Mouse (Mus musculus) urinary bladder, adult 2 months (tissue): ENCODE measurements at regions not wholly inside any gene's neighbourhood (a gene's known extent, or its start where the extent isn't known, plus 50 kb on each side); places are given as distances from the start of the nearest gene placed in this dataset.
"Not testable (repeated sequence)": the region's sequence is repeated elsewhere in the genome, so short reads cannot be mapped to it uniquely, and the experiment has no call there.

Experiments
- DNase-seq: peaks from one replicate; pipeline ENCODE4 v3.0.0; 2022; ENCODE audit warnings: low spot score

- DNase-seq, result peak; percentile 70
Observed at GRCm38 (mm10) chr9:116426269-116426999, 251.3 kb upstream of the Tgfbr2 start.

GRCm38 (mm10) chr9:116425400-116425799, 250.2 kb upstream of the Tgfbr2 start:
- not testable (repeated sequence) for DNase-seq

GRCm38 (mm10) chr9:116415021-116415420, 239.9 kb upstream of the Tgfbr2 start:
- no peak for DNase-seq

GRCm38 (mm10) chr9:116411067-116411466, 235.9 kb upstream of the Tgfbr2 start:
- no peak for DNase-seq

- no peak for DNase-seq
Observed at GRCm38 (mm10) chr9:116410461-116410860, 235.3 kb upstream of the Tgfbr2 start.

GRCm38 (mm10) chr9:116408116-116408515, 233.0 kb upstream of the Tgfbr2 start:
- DNase-seq, result no peak

- DNase-seq, result no peak
Observed at GRCm38 (mm10) chr9:116405051-116405450, 229.9 kb upstream of the Tgfbr2 start.

GRCm38 (mm10) chr9:116401821-116402220, 226.7 kb upstream of the Tgfbr2 start:
- no peak for DNase-seq

- no peak for DNase-seq
Observed at GRCm38 (mm10) chr9:116400270-116400669, 225.1 kb upstream of the Tgfbr2 start.

GRCm38 (mm10) chr9:116399296-116399695, 224.1 kb upstream of the Tgfbr2 start:
- DNase-seq, result no peak

- no peak for DNase-seq
Observed at GRCm38 (mm10) chr9:116392258-116392657, 217.1 kb upstream of the Tgfbr2 start.

- DNase-seq, result no peak
Observed at GRCm38 (mm10) chr9:116389781-116390180, 214.6 kb upstream of the Tgfbr2 start.

- DNase-seq, result no peak
Observed at GRCm38 (mm10) chr9:116388863-116389262, 213.7 kb upstream of the Tgfbr2 start.

GRCm38 (mm10) chr9:116388025-116388424, 212.9 kb upstream of the Tgfbr2 start:
- no peak for DNase-seq

GRCm38 (mm10) chr9:116384176-116385076, 209.3 kb upstream of the Tgfbr2 start:
- peak; percentile 53 for DNase-seq

- DNase-seq, result no peak
Observed at GRCm38 (mm10) chr9:116383411-116384101, 208.4 kb upstream of the Tgfbr2 start.

- DNase-seq, result no peak
Observed at GRCm38 (mm10) chr9:116377706-116378105, 202.5 kb upstream of the Tgfbr2 start.

- DNase-seq, result peak; percentile 48
Observed at GRCm38 (mm10) chr9:116375658-116376357, 200.6 kb upstream of the Tgfbr2 start.

- no peak for DNase-seq
Observed at GRCm38 (mm10) chr9:116374343-116374742, 199.2 kb upstream of the Tgfbr2 start.

- DNase-seq, result no peak
Observed at GRCm38 (mm10) chr9:116373396-116373795, 198.2 kb upstream of the Tgfbr2 start.

GRCm38 (mm10) chr9:116369059-116369718, 194.0 kb upstream of the Tgfbr2 start:
- no peak for DNase-seq
